Mouse (Mus musculus): ENCODE data around the gene Snrpb2.

DNA sequence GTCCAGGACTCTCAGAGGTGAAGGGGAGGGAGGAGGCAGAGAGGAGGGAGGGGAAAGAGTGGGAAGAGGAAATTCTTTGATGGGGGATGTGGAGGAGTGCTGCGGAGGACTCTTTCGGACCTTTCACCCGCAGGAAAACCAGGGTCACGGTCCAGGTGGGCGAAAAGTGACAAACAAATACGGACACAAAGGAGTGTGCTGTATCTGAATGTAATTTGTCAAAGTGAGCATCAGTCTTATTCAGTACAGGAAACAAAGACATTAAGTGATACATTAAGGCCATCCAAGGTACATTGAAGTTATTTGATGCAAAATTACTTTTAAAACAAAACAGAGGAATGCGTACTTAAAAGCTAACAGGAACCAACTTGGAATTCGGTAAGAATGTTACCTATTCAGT, 27.0 kb downstream of the Snrpb2 start:
- TF ChIP-seq EP300 (IDR thresholded peaks at IDR 0.05; ENCODE audit: low read depth) (no peak), CTCF (IDR thresholded peaks at IDR 0.05; ENCODE audit: low read depth) (no peak)
